In genomic region chr1:40233621-40234020, GRCm38 (mm10) we compare ENCODE assay signal across 16 mouse cellular contexts. TPM values are rescaled to one million over a fixed set of nuclear protein-coding genes. Genes with fewer than 3 reads are reported as not detected.
DNase-seq lines count a peak whose midpoint lies in the region; ATAC-seq and TF ChIP-seq lines count a peak whose summit lies in the region.
"Had no signal": no experiment of that assay in that cellular context is flagged by ENCODE, and none has a peak within 500 bp of the region (broad histone marks: within the 10 kb centered on the region; RNA-seq: fewer than 3 reads in every experiment).

No protein-coding gene starts in this region.

- 0 out of 2 replicates have a peak overlapping the region, but pooled peaks have one; percentile 28 for H3K9ac ChIP-seq in heart, embryonic 13.5 days
- no peak overlapping the region for H3K9ac ChIP-seq in kidney, embryonic 16.5 days (replicated peaks; ENCODE audit: low read length)
- H3K9ac ChIP-seq in lung, postnatal 0 days (replicated peaks; ENCODE audit: low read depth), result no peak overlapping the region
- H3K9ac ChIP-seq in stomach, embryonic 16.5 days (ENCODE audit: low read length), result no peak overlapping the region
- H3K9ac ChIP-seq in midbrain, embryonic 15.5 days, result no peak overlapping the region
- H3K9ac ChIP-seq: embryonic facial prominence, embryonic 15.5 days; hindbrain, embryonic 13.5 days had no signal

- no peak overlapping the region for H3K4me3 ChIP-seq in heart, embryonic 13.5 days
- H3K4me3 ChIP-seq in kidney, embryonic 16.5 days (ENCODE audit: low read length), result no peak overlapping the region
- H3K4me3 ChIP-seq in lung, postnatal 0 days (ENCODE audit: low read depth, low read length), result no peak overlapping the region
- H3K4me3 ChIP-seq in stomach, embryonic 16.5 days (replicated peaks; ENCODE audit: low read length), result no peak overlapping the region
- no peak overlapping the region for H3K4me3 ChIP-seq in midbrain, embryonic 15.5 days
- H3K4me3 ChIP-seq: embryonic facial prominence, embryonic 15.5 days; hindbrain, embryonic 13.5 days had no signal

- ATAC-seq in heart, embryonic 13.5 days (ENCODE audit: extremely low read depth, insufficient number of reproducible peaks, low FRiP score, low TSS enrichment), result no peak
- no peak for ATAC-seq in kidney, embryonic 16.5 days (ENCODE audit: low FRiP score, low TSS enrichment)
- ATAC-seq in lung, postnatal 0 days, result no peak
- ATAC-seq in stomach, embryonic 16.5 days (ENCODE audit: insufficient read depth, low FRiP score), result no peak
- no peak for ATAC-seq in midbrain, embryonic 15.5 days (replicated peaks)

- H3K4me1 ChIP-seq in heart, embryonic 13.5 days, result peaks cover 37% of the 10 kb centered on the region
- H3K4me1 ChIP-seq in kidney, embryonic 16.5 days (ENCODE audit: insufficient read depth, low read length), result peaks cover 37% of the 10 kb centered on the region
- H3K4me1 ChIP-seq in lung, postnatal 0 days (ENCODE audit: insufficient read depth, low read depth, low read length), result peaks cover 8% of the 10 kb centered on the region; the same call in 1 of the 2 replicates
- H3K4me1 ChIP-seq in stomach, embryonic 16.5 days (ENCODE audit: control insufficient read depth, insufficient read depth, low read length), result peaks cover 18% of the 10 kb centered on the region; the same call in 1 of the 2 replicates
- H3K4me1 ChIP-seq in midbrain, embryonic 15.5 days, result no peaks in the 10 kb centered on the region

- DNase-seq in heart, adult 18-20 months, result no peak
- DNase-seq in kidney, postnatal 25 days, result no peak
- no peak for DNase-seq in lung, postnatal 0 days (ENCODE audit: low spot score)
- no peak for DNase-seq in lung, postnatal 4 days
- DNase-seq: adrenal gland, adult 8-10 months; cerebellum, postnatal 14 days; kidney, adult 2 months; layer of hippocampus, postnatal 36 days; lung, adult 2 months; right cerebral cortex, postnatal 14 days had no signal

- 64% methylated on average over 3 of the region's 3 CpGs for WGBS in heart, embryonic 13.5 days
- 55% methylated on average over 3 of the region's 3 CpGs for WGBS in kidney, embryonic 16.5 days
- 40% methylated on average over 3 of the region's 3 CpGs for WGBS in lung, postnatal 0 days
- 55% methylated on average over 3 of the region's 3 CpGs for WGBS in stomach, embryonic 16.5 days
- 93% methylated on average over 3 of the region's 3 CpGs for WGBS in midbrain, embryonic 15.5 days

- no peaks in the 10 kb centered on the region for H3K9me3 ChIP-seq in heart, embryonic 13.5 days
- H3K9me3 ChIP-seq in kidney, embryonic 16.5 days (ENCODE audit: low read length), result no peaks in the 10 kb centered on the region
- no peaks in the 10 kb centered on the region for H3K9me3 ChIP-seq in lung, postnatal 0 days (ENCODE audit: low read length)
- no peaks in the 10 kb centered on the region for H3K9me3 ChIP-seq in stomach, embryonic 16.5 days (replicated peaks; ENCODE audit: control insufficient read depth, low read length)
- H3K9me3 ChIP-seq in midbrain, embryonic 15.5 days, result no peaks in the 10 kb centered on the region
- H3K9me3 ChIP-seq: embryonic facial prominence, embryonic 15.5 days; hindbrain, embryonic 13.5 days had no signal

- no peaks in the 10 kb centered on the region for H3K36me3 ChIP-seq in heart, embryonic 13.5 days
- H3K36me3 ChIP-seq in kidney, embryonic 16.5 days (ENCODE audit: insufficient read depth, low read length), result no peaks in the 10 kb centered on the region
- H3K36me3 ChIP-seq in lung, postnatal 0 days (ENCODE audit: insufficient read depth, low read length), result no peaks in the 10 kb centered on the region
- no peaks in the 10 kb centered on the region for H3K36me3 ChIP-seq in stomach, embryonic 16.5 days (ENCODE audit: control insufficient read depth, insufficient read depth, low read length)
- no peaks in the 10 kb centered on the region for H3K36me3 ChIP-seq in midbrain, embryonic 15.5 days (replicated peaks)
- H3K36me3 ChIP-seq: embryonic facial prominence, embryonic 15.5 days; hindbrain, embryonic 13.5 days had no signal

- TF ChIP-seq CTCF in lung, postnatal 0 days (IDR thresholded peaks at IDR 0.05), result no peak

- H3K27ac ChIP-seq in heart, embryonic 13.5 days (replicated peaks), result peak overlapping the region; percentile 71
- H3K27ac ChIP-seq in kidney, embryonic 16.5 days (ENCODE audit: low read length), result peak overlapping the region; percentile 19; the same call in 1 of the 2 replicates
- H3K27ac ChIP-seq in lung, postnatal 0 days (ENCODE audit: low read length), result peak overlapping the region; percentile 43; the same call in 1 of the 2 replicates
- peak overlapping the region; percentile 31; the same call in 1 of the 2 replicates for H3K27ac ChIP-seq in stomach, embryonic 16.5 days (ENCODE audit: low read length)
- no peak overlapping the region for H3K27ac ChIP-seq in midbrain, embryonic 15.5 days
- H3K27ac ChIP-seq: embryonic facial prominence, embryonic 15.5 days; hindbrain, embryonic 13.5 days had no signal

- H3K4me2 ChIP-seq in heart, embryonic 13.5 days, result 0 out of 2 replicates have a peak overlapping the region, but pooled peaks have one; percentile 2
- no peak overlapping the region for H3K4me2 ChIP-seq in kidney, embryonic 16.5 days (replicated peaks; ENCODE audit: low read depth, low read length)
- no peak overlapping the region for H3K4me2 ChIP-seq in lung, postnatal 0 days (replicated peaks; ENCODE audit: low read depth, low read length)
- H3K4me2 ChIP-seq in stomach, embryonic 16.5 days (ENCODE audit: low read depth, low read length), result no peak overlapping the region
- H3K4me2 ChIP-seq in midbrain, embryonic 15.5 days, result no peak overlapping the region
- H3K4me2 ChIP-seq: embryonic facial prominence, embryonic 15.5 days; hindbrain, embryonic 13.5 days had no signal

- H3K27me3 ChIP-seq in heart, embryonic 13.5 days (replicated peaks), result no peaks in the 10 kb centered on the region
- no peaks in the 10 kb centered on the region; the same call in 1 of the 2 replicates for H3K27me3 ChIP-seq in kidney, embryonic 16.5 days (ENCODE audit: insufficient read depth, low read length)
- H3K27me3 ChIP-seq in lung, postnatal 0 days (replicated peaks; ENCODE audit: insufficient read depth, low read length), result no peaks in the 10 kb centered on the region
- no peaks in the 10 kb centered on the region for H3K27me3 ChIP-seq in stomach, embryonic 16.5 days (ENCODE audit: control insufficient read depth, insufficient read depth, low read length)
- no peaks in the 10 kb centered on the region for H3K27me3 ChIP-seq in midbrain, embryonic 15.5 days (replicated peaks)
- H3K27me3 ChIP-seq: embryonic facial prominence, embryonic 15.5 days; hindbrain, embryonic 13.5 days had no signal

- TF ChIP-seq EP300 in lung, postnatal 0 days (IDR thresholded peaks at IDR 0.05), result no peak

RNA-seq across cellular contexts. Expression of gene Il1r1, which starts 8.7 kb away (rescaled TPM):
- 6.2 and 6.3 TPM in 2 replicates for polyA plus RNA-seq in heart, embryonic 13.5 days (2015; fragmentation: Nextera tagmentation; extraction: Ambion mirVana)
- total RNA-seq in heart, adult 18-20 months (2021), result 1 to 10 TPM; 5.6 to 6.3 TPM
- 5.1 and 5.3 TPM in 2 replicates for polyA plus RNA-seq in kidney, embryonic 16.5 days (2015; fragmentation: Nextera tagmentation; extraction: Ambion mirVana)
- polyA plus RNA-seq in lung, postnatal 0 days (2015; fragmentation: Nextera tagmentation; extraction: Ambion mirVana), result 13.5 and 14.1 TPM in 2 replicates
- polyA plus RNA-seq in stomach, embryonic 16.5 days (2015; fragmentation: Nextera tagmentation; extraction: Ambion mirVana), result 11.4 and 12.3 TPM in 2 replicates
- polyA plus RNA-seq in midbrain, embryonic 15.5 days (2015; fragmentation: Nextera tagmentation; extraction: Ambion mirVana), result 0.80 and 0.83 TPM in 2 replicates
